Comparison of ENCODE assay signal across 10 mouse cellular contexts in genomic region chr11:100983778-100984131, GRCm38 (mm10). TPM values are rescaled to one million over a fixed set of nuclear protein-coding genes. Genes with fewer than 3 reads are reported as not detected.
DNase-seq lines count a peak whose midpoint lies in the region; ATAC-seq and TF ChIP-seq lines count a peak whose summit lies in the region.
"Had no signal": no experiment of that assay in that cellular context is flagged by ENCODE, and none has a peak within 500 bp of the region (broad histone marks: within the 10 kb centered on the region; RNA-seq: fewer than 3 reads in every experiment).

No protein-coding gene starts in this region.

- no peak overlapping the region for H3K4me3 ChIP-seq in heart, embryonic 12.5 days
- no peak overlapping the region for H3K4me3 ChIP-seq in heart, adult 2 months
- H3K4me3 ChIP-seq in intestine, postnatal 0 days (ENCODE audit: low read depth, low read length), result no peak overlapping the region
- no peak overlapping the region for H3K4me3 ChIP-seq in intestine, embryonic 16.5 days (ENCODE audit: low read length)
- H3K4me3 ChIP-seq in midbrain, embryonic 10.5 days, result peak overlapping the region; percentile 45; the same call in 1 of the 2 replicates
- no peak overlapping the region for H3K4me3 ChIP-seq in midbrain, embryonic 11.5 days (ENCODE audit: low read depth, low read length)
- no peak overlapping the region for H3K4me3 ChIP-seq in stomach, embryonic 16.5 days (replicated peaks; ENCODE audit: low read length)

- H3K4me1 ChIP-seq in heart, embryonic 12.5 days (replicated peaks), result peaks cover 24% of the 10 kb centered on the region
- peaks cover 10% of the 10 kb centered on the region for H3K4me1 ChIP-seq in heart, adult 2 months (ENCODE audit: control insufficient read depth, insufficient read depth, low read length)
- H3K4me1 ChIP-seq in intestine, postnatal 0 days (replicated peaks; ENCODE audit: control insufficient read depth, insufficient read depth, low read length), result no peaks in the 10 kb centered on the region
- peaks cover 10% of the 10 kb centered on the region; the same call in 1 of the 2 replicates for H3K4me1 ChIP-seq in intestine, embryonic 16.5 days (ENCODE audit: control insufficient read depth, insufficient read depth, low read length)
- peaks cover 8% of the 10 kb centered on the region for H3K4me1 ChIP-seq in midbrain, embryonic 10.5 days
- H3K4me1 ChIP-seq in midbrain, embryonic 11.5 days (ENCODE audit: control insufficient read depth, insufficient read depth, low read length), result no peaks in the 10 kb centered on the region; the same call in 1 of the 2 replicates
- peaks cover 11% of the 10 kb centered on the region; the same call in 1 of the 2 replicates for H3K4me1 ChIP-seq in stomach, embryonic 16.5 days (ENCODE audit: control insufficient read depth, insufficient read depth, low read length)

- no peak for TF ChIP-seq CTCF in heart, adult 2 months (IDR thresholded peaks at IDR 0.05)
- no peak for TF ChIP-seq CTCF in intestine, postnatal 0 days (IDR thresholded peaks at IDR 0.05; ENCODE audit: low read depth)

- TF ChIP-seq POLR2A in heart, adult 2 months (IDR thresholded peaks at IDR 0.05; ENCODE audit: insufficient read depth, low read depth, low read length), result no peak

- no peaks in the 10 kb centered on the region for H3K79me2 ChIP-seq in heart, adult 2 months (replicated peaks; ENCODE audit: control insufficient read depth, insufficient read depth, low read length)

- 69% methylated on average over 7 of the region's 7 CpGs for WGBS in heart, embryonic 12.5 days
- 58% methylated on average over 7 of the region's 7 CpGs for WGBS in heart, adult 2 months
- WGBS in intestine, postnatal 0 days, result 64% methylated on average over 7 of the region's 7 CpGs
- WGBS in intestine, embryonic 16.5 days, result 64% methylated on average over 7 of the region's 7 CpGs
- WGBS in midbrain, embryonic 10.5 days, result 76% methylated on average over 7 of the region's 7 CpGs
- 80% methylated on average over 7 of the region's 7 CpGs for WGBS in midbrain, embryonic 11.5 days
- WGBS in stomach, embryonic 16.5 days, result 58% methylated on average over 7 of the region's 7 CpGs

- H3K36me3 ChIP-seq in heart, embryonic 12.5 days, result no peaks in the 10 kb centered on the region
- H3K36me3 ChIP-seq in heart, adult 2 months (ENCODE audit: control insufficient read depth, insufficient read depth, low read length), result peaks cover 5% of the 10 kb centered on the region
- H3K36me3 ChIP-seq in intestine, postnatal 0 days (ENCODE audit: control insufficient read depth, insufficient read depth), result no peaks in the 10 kb centered on the region
- H3K36me3 ChIP-seq in intestine, embryonic 16.5 days (ENCODE audit: control insufficient read depth, insufficient read depth, low read length), result no peaks in the 10 kb centered on the region
- no peaks in the 10 kb centered on the region for H3K36me3 ChIP-seq in midbrain, embryonic 10.5 days
- no peaks in the 10 kb centered on the region for H3K36me3 ChIP-seq in midbrain, embryonic 11.5 days (ENCODE audit: control insufficient read depth, insufficient read depth, low read length)
- no peaks in the 10 kb centered on the region for H3K36me3 ChIP-seq in stomach, embryonic 16.5 days (ENCODE audit: control insufficient read depth, insufficient read depth, low read length)
- H3K36me3 ChIP-seq: forebrain, embryonic 15.5 days; liver, embryonic 12.5 days had no signal

- no peaks in the 10 kb centered on the region for H3K9me3 ChIP-seq in heart, embryonic 12.5 days (replicated peaks)
- H3K9me3 ChIP-seq in intestine, postnatal 0 days (ENCODE audit: control insufficient read depth), result no peaks in the 10 kb centered on the region
- H3K9me3 ChIP-seq in intestine, embryonic 16.5 days (ENCODE audit: control insufficient read depth, low read length), result 0 out of 2 replicates have a peak, but pooled peaks cover 2% of the 10 kb centered on the region
- H3K9me3 ChIP-seq in midbrain, embryonic 10.5 days (replicated peaks), result no peaks in the 10 kb centered on the region
- no peaks in the 10 kb centered on the region for H3K9me3 ChIP-seq in midbrain, embryonic 11.5 days (ENCODE audit: control insufficient read depth, low read length)
- no peaks in the 10 kb centered on the region for H3K9me3 ChIP-seq in stomach, embryonic 16.5 days (replicated peaks; ENCODE audit: control insufficient read depth, low read length)
- H3K9me3 ChIP-seq: forebrain, embryonic 15.5 days; liver, embryonic 12.5 days had no signal

- ATAC-seq in heart, embryonic 12.5 days (ENCODE audit: insufficient number of reproducible peaks, low FRiP score), result no peak
- ATAC-seq in intestine, postnatal 0 days, result no peak
- no peak for ATAC-seq in intestine, embryonic 16.5 days
- no peak for ATAC-seq in midbrain, embryonic 11.5 days (ENCODE audit: low FRiP score)
- no peak for ATAC-seq in stomach, embryonic 16.5 days (ENCODE audit: insufficient read depth, low FRiP score)

- DNase-seq in heart, adult 2 months, result no peak
- no peak for DNase-seq in midbrain, embryonic 10.5 days (ENCODE audit: low spot score)
- DNase-seq in midbrain, embryonic 11.5 days (ENCODE audit: low spot score, missing footprints), result no peak

- peak overlapping the region; percentile 79; the same call in 1 of the 2 replicates for H3K4me2 ChIP-seq in heart, embryonic 12.5 days
- H3K4me2 ChIP-seq in intestine, postnatal 0 days (replicated peaks; ENCODE audit: low read depth), result peak overlapping the region; percentile 73; the same call in 1 of the 2 replicates
- no peak overlapping the region for H3K4me2 ChIP-seq in intestine, embryonic 16.5 days (ENCODE audit: low read depth, low read length)
- H3K4me2 ChIP-seq in midbrain, embryonic 11.5 days, result no peak overlapping the region
- H3K4me2 ChIP-seq in stomach, embryonic 16.5 days (ENCODE audit: low read depth, low read length), result 0 out of 2 replicates have a peak overlapping the region, but pooled peaks have one; percentile 59

- no peak for TF ChIP-seq EP300 in heart, adult 2 months (IDR thresholded peaks at IDR 0.05; ENCODE audit: insufficient read depth, low read depth, low read length)

- no peaks in the 10 kb centered on the region for H3K27me3 ChIP-seq in heart, embryonic 12.5 days (replicated peaks)
- no peaks in the 10 kb centered on the region for H3K27me3 ChIP-seq in heart, adult 2 months (ENCODE audit: control insufficient read depth, insufficient read depth, low read length)
- H3K27me3 ChIP-seq in intestine, postnatal 0 days (replicated peaks; ENCODE audit: control insufficient read depth, insufficient read depth, low read length), result no peaks in the 10 kb centered on the region
- no peaks in the 10 kb centered on the region for H3K27me3 ChIP-seq in intestine, embryonic 16.5 days (replicated peaks; ENCODE audit: control insufficient read depth, insufficient read depth, low read length)
- H3K27me3 ChIP-seq in midbrain, embryonic 10.5 days (ENCODE audit: low read depth, poor library complexity, severe bottlenecking), result peaks cover 26% of the 10 kb centered on the region
- H3K27me3 ChIP-seq in midbrain, embryonic 11.5 days (ENCODE audit: control insufficient read depth, insufficient read depth, low read length), result peaks cover 10% of the 10 kb centered on the region
- H3K27me3 ChIP-seq in stomach, embryonic 16.5 days (ENCODE audit: control insufficient read depth, insufficient read depth, low read length), result no peaks in the 10 kb centered on the region

- intact Hi-C loops in heart, adult 2 months (cut with DNase I), result loop anchor here (1.0 to 2.0 kb wide), 4 partner anchors 25 to 193 kb away; partner anchors contain the start of gene Atp6v0a1

- no peak overlapping the region for H3K27ac ChIP-seq in heart, embryonic 12.5 days (ENCODE audit: poor library complexity, severe bottlenecking)
- H3K27ac ChIP-seq in heart, adult 2 months, result no peak overlapping the region; the same call in 1 of the 2 replicates
- no peak overlapping the region for H3K27ac ChIP-seq in intestine, postnatal 0 days (ENCODE audit: low read depth, low read length)
- no peak overlapping the region for H3K27ac ChIP-seq in intestine, embryonic 16.5 days (ENCODE audit: low read length)
- H3K27ac ChIP-seq in midbrain, embryonic 10.5 days (replicated peaks), result no peak overlapping the region
- no peak overlapping the region for H3K27ac ChIP-seq in midbrain, embryonic 11.5 days (ENCODE audit: low read depth, low read length)
- no peak overlapping the region for H3K27ac ChIP-seq in stomach, embryonic 16.5 days (ENCODE audit: low read length)
- H3K27ac ChIP-seq: forebrain, embryonic 15.5 days; hindbrain, embryonic 14.5 days; liver, embryonic 12.5 days had no signal

- H3K9ac ChIP-seq in heart, embryonic 12.5 days, result peak overlapping the region; percentile 76; the same call in 1 of the 2 replicates
- no peak overlapping the region for H3K9ac ChIP-seq in heart, adult 2 months (ENCODE audit: low read depth, low read length)
- no peak overlapping the region for H3K9ac ChIP-seq in intestine, postnatal 0 days (ENCODE audit: low read depth, low read length)
- H3K9ac ChIP-seq in intestine, embryonic 16.5 days (ENCODE audit: low read depth, low read length), result no peak overlapping the region
- H3K9ac ChIP-seq in midbrain, embryonic 11.5 days (ENCODE audit: low read length), result no peak overlapping the region
- H3K9ac ChIP-seq in stomach, embryonic 16.5 days (ENCODE audit: low read length), result no peak overlapping the region
- H3K9ac ChIP-seq: liver, embryonic 12.5 days had no signal

RNA-seq across cellular contexts. Expression of gene Cavin1, which starts 13.1 kb away (rescaled TPM):
- 342 and 348 TPM in 2 replicates for polyA plus RNA-seq in heart, embryonic 12.5 days (2016; fragmentation: Nextera tagmentation; extraction: Ambion mirVana)
- 100 to 1,000 TPM; 219 to 225 TPM for total RNA-seq in heart, adult 2 months (2021)
- 114 and 135 TPM in 2 replicates for polyA plus RNA-seq in heart, adult 2 months (2012; rRNA removed)
- polyA plus RNA-seq in intestine, postnatal 0 days (2015; fragmentation: Nextera tagmentation; extraction: Ambion mirVana), result 191 and 207 TPM in 2 replicates
- polyA plus RNA-seq in intestine, embryonic 16.5 days (2015; fragmentation: Nextera tagmentation; extraction: Ambion mirVana), result 214 and 221 TPM in 2 replicates
- polyA plus RNA-seq in midbrain, embryonic 10.5 days (2016; fragmentation: Nextera tagmentation; extraction: Ambion mirVana), result 16.7 and 21.8 TPM in 2 replicates
- polyA plus RNA-seq in midbrain, embryonic 11.5 days (2014; fragmentation: Nextera tagmentation; extraction: Ambion mirVana), result 12.5 and 14.8 TPM in 2 replicates
- 381 and 403 TPM in 2 replicates for polyA plus RNA-seq in stomach, embryonic 16.5 days (2015; fragmentation: Nextera tagmentation; extraction: Ambion mirVana)

RNA-seq across cellular contexts. Expression of gene Atp6v0a1, which starts 25.5 kb away (rescaled TPM):
- polyA plus RNA-seq in heart, embryonic 12.5 days (2016; fragmentation: Nextera tagmentation; extraction: Ambion mirVana), result 70.0 and 71.4 TPM in 2 replicates
- 10 to 100 TPM; 89.6 to 92.6 TPM for total RNA-seq in heart, adult 2 months (2021)
- polyA plus RNA-seq in heart, adult 2 months (2012; rRNA removed), result 77.4 and 85.9 TPM in 2 replicates
- 62.1 and 67.2 TPM in 2 replicates for polyA plus RNA-seq in intestine, postnatal 0 days (2015; fragmentation: Nextera tagmentation; extraction: Ambion mirVana)
- polyA plus RNA-seq in intestine, embryonic 16.5 days (2015; fragmentation: Nextera tagmentation; extraction: Ambion mirVana), result 38.8 and 43.3 TPM in 2 replicates
- polyA plus RNA-seq in midbrain, embryonic 10.5 days (2016; fragmentation: Nextera tagmentation; extraction: Ambion mirVana), result 33.9 and 43.9 TPM in 2 replicates
- polyA plus RNA-seq in midbrain, embryonic 11.5 days (2014; fragmentation: Nextera tagmentation; extraction: Ambion mirVana), result 42.5 and 45.9 TPM in 2 replicates
- polyA plus RNA-seq in stomach, embryonic 16.5 days (2015; fragmentation: Nextera tagmentation; extraction: Ambion mirVana), result 47.8 and 50.5 TPM in 2 replicates

RNA-seq across cellular contexts. Expression of gene Stat3, which starts 44.4 kb away (rescaled TPM):
- polyA plus RNA-seq in heart, embryonic 12.5 days (2016; fragmentation: Nextera tagmentation; extraction: Ambion mirVana), result 60.0 and 63.2 TPM in 2 replicates
- total RNA-seq in heart, adult 2 months (2021), result 10 to 100 TPM; 93.0 to 94.7 TPM
- polyA plus RNA-seq in heart, adult 2 months (2012; rRNA removed), result 85.8 and 134 TPM in 2 replicates
- 61.2 and 68.6 TPM in 2 replicates for polyA plus RNA-seq in intestine, postnatal 0 days (2015; fragmentation: Nextera tagmentation; extraction: Ambion mirVana)
- polyA plus RNA-seq in intestine, embryonic 16.5 days (2015; fragmentation: Nextera tagmentation; extraction: Ambion mirVana), result 48.9 and 53.2 TPM in 2 replicates
- 16.9 and 20.4 TPM in 2 replicates for polyA plus RNA-seq in midbrain, embryonic 10.5 days (2016; fragmentation: Nextera tagmentation; extraction: Ambion mirVana)
- polyA plus RNA-seq in midbrain, embryonic 11.5 days (2014; fragmentation: Nextera tagmentation; extraction: Ambion mirVana), result 22.8 and 24.0 TPM in 2 replicates
- 47.2 and 56.1 TPM in 2 replicates for polyA plus RNA-seq in stomach, embryonic 16.5 days (2015; fragmentation: Nextera tagmentation; extraction: Ambion mirVana)

Comparison
In these comparisons a context has a peak if more than half of its experiments do, and no peak if none do; other contexts are left out.
1. H3K4me2 ChIP-seq: peak in heart, embryonic 12.5 days (single experiment), intestine, postnatal 0 days (single experiment) and stomach, embryonic 16.5 days (single experiment); none in intestine, embryonic 16.5 days (single experiment) and midbrain, embryonic 11.5 days (single experiment).